Mouse (Mus musculus) intestine, postnatal 0 days (tissue): Measurements from ENCODE around the gene Clec18a. TPM values are rescaled to one million over a fixed set of nuclear protein-coding genes. Genes with fewer than 3 reads are reported as not detected.
"Not testable (repeated sequence)": the region's sequence is repeated elsewhere in the genome, so short reads cannot be mapped to it uniquely, and the experiment has no call there.

ENCODE experiments used
- ATAC-seq: fragments of 200-750 bp; cut with Nextera tagmentation; 2 replicates; pipeline ENCODE4 v1.8.0; 2017; ENCODE audit warnings: mild to moderate bottlenecking, moderate TSS enrichment, moderate library complexity
- H3K27ac ChIP-seq: fragments of 300-500 bp; sonication (generic); 2 replicates; pipeline ENCODE4 v1.5.1; 2014; ENCODE audit warnings: mild to moderate bottlenecking, low read depth, low read length, moderate library complexity
- H3K27me3 ChIP-seq: fragments of 300-500 bp; sonication (generic); replicated peaks from 2 replicates; pipeline ENCODE4 v1.6.1; 2014; ENCODE audit warnings: low read length, mixed read lengths; ENCODE audit not compliant: control insufficient read depth, insufficient read depth
- H3K36me3 ChIP-seq: fragments of 300-500 bp; sonication (generic); 2 replicates; pipeline ENCODE4 v1.6.1; 2014; ENCODE audit warnings: mild to moderate bottlenecking, moderate library complexity; ENCODE audit not compliant: control insufficient read depth, insufficient read depth
- H3K4me1 ChIP-seq: fragments of 300-500 bp; sonication (generic); replicated peaks from 2 replicates; pipeline ENCODE4 v1.6.1; 2014; ENCODE audit warnings: antibody characterized with exemption, low read length, mixed read lengths; ENCODE audit not compliant: control insufficient read depth, insufficient read depth
- H3K4me2 ChIP-seq: fragments of 300-500 bp; sonication (generic); replicated peaks from 2 replicates; pipeline ENCODE4 v1.6.1; 2014; ENCODE audit warnings: low read depth, mild to moderate bottlenecking, moderate library complexity
- H3K4me3 ChIP-seq: fragments of 300-500 bp; sonication (generic); 2 replicates; pipeline ENCODE4 v1.5.1; 2014; ENCODE audit warnings: low read depth, low read length
- H3K9ac ChIP-seq: fragments of 300-500 bp; sonication (generic); 2 replicates; pipeline ENCODE4 v1.6.1; 2014; ENCODE audit warnings: mild to moderate bottlenecking, low read depth, low read length
- H3K9me3 ChIP-seq: fragments of 300-500 bp; sonication (generic); 2 replicates; pipeline ENCODE4 v1.6.1; 2016; ENCODE audit warnings: mixed run types; ENCODE audit not compliant: control insufficient read depth
- CTCF ChIP-seq: sonication (generic); IDR thresholded peaks from 2 replicates; pipeline ENCODE4 v1.5.1; 2016; ENCODE audit warnings: low read depth, mild to moderate bottlenecking, control low read depth, antibody characterized with exemption, moderate library complexity
- WGBS: fragments of 180-500 bp; shearing (Covaris S2); extraction: QIAGEN DNeasy Blood & Tissue Kit; methylation state at CpG from one replicate; pipeline ENCODE4 v1.1.7; 2014; 5-methylcytosine and 5-hydroxymethylcytosine counted together
- microRNA-seq: library from miRNA; unstranded; fragments of <30 nt; microRNA quantifications from one replicate; pipeline ENCODE4, GENCODE M21; 2016
- polyA plus RNA-seq: library from polyadenylated mRNA; unstranded; fragments of >200 nt; fragmentation: Nextera tagmentation; extraction: Ambion mirVana; gene quantifications from 2 replicates; pipeline ENCODE4 v1.2.1, GENCODE M21; 2015

Clec18a gene
- polyA plus RNA-seq, 1 experiment from 2014 or later = not detected

GRCm38 (mm10) chr8:111027391-111027937, 64.8 kb downstream of the Clec18a start:
- peak overlapping the region; percentile 75 for H3K27ac ChIP-seq
- peak overlapping the region; percentile 69 for H3K4me3 ChIP-seq
- peaks cover 4% of the 10 kb centered on the region; the same call in 1 of the 2 replicates for H3K4me1 ChIP-seq
- peak overlapping the region; percentile 76 for H3K9ac ChIP-seq
- peak overlapping the region; percentile 80 for H3K4me2 ChIP-seq
- no peaks in the 10 kb centered on the region; the same call in 1 of the 2 replicates for H3K36me3 ChIP-seq
- no peaks in the 10 kb centered on the region for H3K9me3 ChIP-seq
- under 1% methylated on average over 31 of the region's 31 CpGs for WGBS
- TF ChIP-seq CTCF = no peak
- H3K27me3 ChIP-seq = no peaks in the 10 kb centered on the region
- ATAC-seq = peak; percentile 93

GRCm38 (mm10) chr8:111026609-111027008, 65.6 kb downstream of the Clec18a start:
- not testable (repeated sequence) for H3K36me3 ChIP-seq, H3K9me3 ChIP-seq, H3K27me3 ChIP-seq, ATAC-seq, H3K27ac ChIP-seq, H3K4me2 ChIP-seq, H3K4me1 ChIP-seq, H3K4me3 ChIP-seq, H3K9ac ChIP-seq
- WGBS = 80% methylated on average over 1 of the region's 2 CpGs

GRCm38 (mm10) chr8:111010230-111010991, 81.8 kb downstream of the Clec18a start:
- H3K9ac ChIP-seq, H3K27me3 ChIP-seq, H3K4me2 ChIP-seq, H3K4me1 ChIP-seq, H3K9me3 ChIP-seq, H3K27ac ChIP-seq, ATAC-seq, H3K4me3 ChIP-seq: not testable (repeated sequence)
- 87% methylated on average over 8 of the region's 10 CpGs for WGBS
- peaks cover 36% of the 10 kb centered on the region for H3K36me3 ChIP-seq

Small RNAs within 50 kb of the gene (microRNA-seq; reads per million reads assigned to microRNA genes)
- not detected for gene Gm24103
- not detected for gene Mir3473d

Other genes with a start within 250 kb of the Clec18a start
- 40.2 and 46.1 TPM in 2 replicates for gene Cog4, start 245.8 kb downstream of the Clec18a start, polyA plus RNA-seq
- 29.7 and 33.4 TPM in 2 replicates for gene Sf3b3, start 245.6 kb downstream of the Clec18a start, polyA plus RNA-seq
- 6.2 and 6.9 TPM in 2 replicates for gene Fuk, start 189.9 kb downstream of the Clec18a start, polyA plus RNA-seq
- gene St3gal2, start 172.5 kb downstream of the Clec18a start, polyA plus RNA-seq = 4.9 and 5.1 TPM in 2 replicates
- gene Ddx19a, start 94.6 kb downstream of the Clec18a start, polyA plus RNA-seq = 8.0 and 8.9 TPM in 2 replicates
- 3.4 and 4.5 TPM in 2 replicates for gene Ddx19b, start 60.7 kb downstream of the Clec18a start, polyA plus RNA-seq
- 30.0 and 30.7 TPM in 2 replicates for gene Aars, start 59.3 kb downstream of the Clec18a start, polyA plus RNA-seq
- 7.3 and 8.4 TPM in 2 replicates for gene Exosc6, start 36.1 kb downstream of the Clec18a start, polyA plus RNA-seq
- 4.3 and 4.7 TPM in 2 replicates for gene Pdpr, start 2.2 kb upstream of the Clec18a start, polyA plus RNA-seq
- 26.5 and 29.1 TPM in 2 replicates for gene Glg1, start 166.8 kb upstream of the Clec18a start, polyA plus RNA-seq
- 16.0 and 16.1 TPM in 2 replicates for gene Rfwd3, start 207.8 kb upstream of the Clec18a start, polyA plus RNA-seq
- 10.0 TPM in 2 replicates for gene Mlkl, start 245.8 kb upstream of the Clec18a start, polyA plus RNA-seq